Comparison of ENCODE assay signal across 8 mouse cellular contexts in the genomic region with DNA sequence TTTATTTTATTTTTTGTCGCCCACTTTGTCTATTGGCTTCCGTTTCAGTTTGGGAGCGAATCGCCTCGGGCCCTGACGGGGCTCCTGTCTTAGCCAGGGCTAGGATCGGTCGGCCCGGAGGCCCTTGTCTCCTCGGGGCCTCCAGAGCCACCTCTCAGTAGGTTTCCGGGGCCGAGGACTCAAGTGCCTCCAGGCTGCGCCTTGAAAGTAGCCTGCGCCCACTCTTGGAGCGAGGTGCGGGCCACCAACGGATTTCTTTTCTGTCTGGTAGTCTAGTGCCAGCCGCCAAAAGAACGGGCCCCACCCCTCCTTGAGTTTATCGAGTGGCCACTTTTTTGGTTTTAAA. TPM values are rescaled to one million over a fixed set of nuclear protein-coding genes. Genes with fewer than 3 reads are reported as not detected.
DNase-seq lines count a peak whose midpoint lies in the region; ATAC-seq and TF ChIP-seq lines count a peak whose summit lies in the region.

No protein-coding gene starts in this region.

- TF ChIP-seq POLR2A in CH12.LX (IDR thresholded peaks at IDR 0.05; ENCODE audit: low read depth, low read length) = no peak
- TF ChIP-seq POLR2A in brain, embryonic 14.5 days (IDR thresholded peaks at IDR 0.05; ENCODE audit: borderline replicate concordance, extremely low read depth, insufficient read depth, insufficient read length, poor library complexity, severe bottlenecking) = no peak

- TF ChIP-seq CTCF in CH12.LX (conservative IDR thresholded peaks at IDR 0.05 in 1 of 2, IDR thresholded peaks at IDR 0.05 in 1 of 2; ENCODE audit: low read depth in 2 of 2, low read length in 2 of 2) = no peak
- no peak for TF ChIP-seq CTCF in brain, embryonic 14.5 days (IDR thresholded peaks at IDR 0.05; ENCODE audit: borderline replicate concordance, extremely low read depth, insufficient read depth, insufficient read length)

- WGBS in forebrain, embryonic 11.5 days = under 1% methylated on average over 20 of the region's 20 CpGs
- 2% methylated on average over 20 of the region's 20 CpGs for WGBS in heart, embryonic 16.5 days

- dilution Hi-C loops in CH12.LX (cut with MboI; ENCODE audit: extremely low pct_ligation_motif_present, extremely low pct_unique_long_range_greater_than_20kb, low sequenced_read_pairs) = no loop called here

- no peak for TF ChIP-seq RAD21 in CH12.LX (IDR thresholded peaks at IDR 0.05; ENCODE audit: low read depth, low read length)

- ATAC-seq in forebrain, embryonic 11.5 days (replicated peaks; ENCODE audit: low FRiP score) = peak; percentile 66
- ATAC-seq in heart, embryonic 16.5 days (replicated peaks; ENCODE audit: extremely low read depth, insufficient read depth, low FRiP score) = peak; percentile 15; the same call in 1 of the 2 replicates

- H3K9me3 ChIP-seq in CH12.LX (replicated peaks; ENCODE audit: low read length) = no peaks in the 10 kb centered on the region
- H3K9me3 ChIP-seq in forebrain, embryonic 11.5 days (ENCODE audit: control insufficient read depth, low read length) = no peaks in the 10 kb centered on the region
- no peaks in the 10 kb centered on the region for H3K9me3 ChIP-seq in heart, embryonic 16.5 days (replicated peaks; ENCODE audit: control insufficient read depth, low read length)

- H3K79me2 ChIP-seq in CH12.LX (replicated peaks; ENCODE audit: control insufficient read depth, extremely low read depth, insufficient read depth, poor library complexity, severe bottlenecking) = peaks cover 47% of the 10 kb centered on the region

- H3K4me3 ChIP-seq in CH12.LX (replicated peaks in 1 of 3; ENCODE audit: low read depth in 2 of 3, low read length in 2 of 3, poor library complexity in 1 of 3) = peak overlapping the region; percentile 61 to 86 (median 74)
- peak overlapping the region; percentile 91 for H3K4me3 ChIP-seq in forebrain, embryonic 11.5 days (ENCODE audit: low read depth, low read length)
- peak overlapping the region; percentile 99 for H3K4me3 ChIP-seq in heart, embryonic 16.5 days (ENCODE audit: low read length)

- DNase-seq in CH12.LX (ENCODE audit: extremely low read depth) = peak; percentile 44
- peak; percentile 62 for DNase-seq in brain, embryonic 14.5 days (ENCODE audit: low read depth)
- no peak for DNase-seq in forebrain, embryonic 11.5 days (ENCODE audit: low spot score)
- DNase-seq in kidney, postnatal 4 days = peak; percentile 55 to 69
- DNase-seq in lung, adult 18-20 months = peak; percentile 54 to 62
- DNase-seq in ovary, postnatal 36 days (ENCODE audit: low spot score) = peak; percentile 55
- DNase-seq in thymus, postnatal 25 days = peak; percentile 57

- in situ Hi-C loops in CH12.LX (cut with MboI; ENCODE audit: low pct_ligation_motif_present, low pct_unique_long_range_greater_than_20kb, low sequenced_read_pairs) = no loop called here

- H3K9ac ChIP-seq in CH12.LX (ENCODE audit: insufficient read depth, low read depth) = peak overlapping the region; percentile 75
- peak overlapping the region; percentile 98 for H3K9ac ChIP-seq in forebrain, embryonic 11.5 days (ENCODE audit: low read length)
- H3K9ac ChIP-seq in heart, embryonic 16.5 days (ENCODE audit: low read length) = peak overlapping the region; percentile 99

- H3K36me3 ChIP-seq in CH12.LX (replicated peaks in 1 of 2; ENCODE audit: control insufficient read depth in 1 of 2, insufficient read depth in 1 of 2, low read length in 1 of 2) = peaks cover 7 to 23% of the 10 kb centered on the region in 2 experiments
- no peaks in the 10 kb centered on the region for H3K36me3 ChIP-seq in forebrain, embryonic 11.5 days (ENCODE audit: control insufficient read depth, insufficient read depth, low read length)
- peaks cover 9% of the 10 kb centered on the region; the same call in 1 of the 2 replicates for H3K36me3 ChIP-seq in heart, embryonic 16.5 days (ENCODE audit: control insufficient read depth, insufficient read depth)

- peaks cover 0 to 15% of the 10 kb centered on the region in 2 experiments; a peak in 2 of 4 replicates for H3K4me1 ChIP-seq in CH12.LX (ENCODE audit: control insufficient read depth in 1 of 2, insufficient read depth in 2 of 2)
- H3K4me1 ChIP-seq in forebrain, embryonic 11.5 days (replicated peaks; ENCODE audit: control insufficient read depth, insufficient read depth, low read length) = no peaks in the 10 kb centered on the region; the same call in 1 of the 2 replicates
- peaks cover 12% of the 10 kb centered on the region for H3K4me1 ChIP-seq in heart, embryonic 16.5 days (ENCODE audit: control insufficient read depth, insufficient read depth, low read length)

- peak overlapping the region; percentile 70; the same call in 1 of the 2 replicates for H3K27ac ChIP-seq in CH12.LX (ENCODE audit: insufficient read depth, low read depth)
- H3K27ac ChIP-seq in forebrain, embryonic 11.5 days (ENCODE audit: low read depth, low read length) = peak overlapping the region; percentile 93
- H3K27ac ChIP-seq in heart, embryonic 16.5 days (ENCODE audit: low read length) = peak overlapping the region; percentile 94

- no peak for TF ChIP-seq EP300 in CH12.LX (IDR thresholded peaks at IDR 0.05; ENCODE audit: low read length)

- H3K4me2 ChIP-seq in CH12.LX (ENCODE audit: insufficient read depth, low read depth, poor library complexity, severe bottlenecking) = peak overlapping the region; percentile 54; the same call in 1 of the 2 replicates
- peak overlapping the region; percentile 63 for H3K4me2 ChIP-seq in forebrain, embryonic 11.5 days (ENCODE audit: low read depth, low read length, severe bottlenecking)
- H3K4me2 ChIP-seq in heart, embryonic 16.5 days (ENCODE audit: low read depth, low read length) = peak overlapping the region; percentile 85

- H3K27me3 ChIP-seq in CH12.LX (replicated peaks) = no peaks in the 10 kb centered on the region
- H3K27me3 ChIP-seq in forebrain, embryonic 11.5 days (ENCODE audit: control insufficient read depth, insufficient read depth, low read length) = no peaks in the 10 kb centered on the region
- H3K27me3 ChIP-seq in heart, embryonic 16.5 days (ENCODE audit: control insufficient read depth, insufficient read depth, low read length) = no peaks in the 10 kb centered on the region

TF ChIP-seq in CH12.LX, 34 proteins besides CTCF, POLR2A, EP300 and RAD21:
- TF ChIP-seq RCOR1 (conservative IDR thresholded peaks at IDR 0.05; ENCODE audit: low read depth, low read length) (no peak), ZNF384 (IDR thresholded peaks at IDR 0.05; ENCODE audit: low read depth, low read length) (no peak), ELF1 (IDR thresholded peaks at IDR 0.05; ENCODE audit: low read depth, low read length) (peak; percentile 28; the same call in 1 of the 2 replicates), UBTF (IDR thresholded peaks at IDR 0.05; ENCODE audit: low read depth, low read length) (0 out of 2 replicates have a peak, but pooled peaks have one; percentile 7)

RNA-seq across cellular contexts. Expression of gene Rbm25, which starts 1.6 kb away (rescaled TPM):
- total RNA-seq in CH12.LX (2012; rRNA removed) (58.6 and 75.0 TPM in 2 replicates), CH12.LX (2014; rRNA removed) (97.5 and 103 TPM in 2 replicates)
- polyA plus RNA-seq in CH12.LX (2012; ENCODE audit: insufficient read length, low read depth) = 227 and 245 TPM in 2 replicates
- 133 and 166 TPM in 2 replicates for polyA plus RNA-seq in brain, embryonic 14.5 days (2012; rRNA removed)
- 298 and 300 TPM in 2 replicates for polyA plus RNA-seq in forebrain, embryonic 11.5 days (2014; fragmentation: Nextera tagmentation; extraction: Ambion mirVana)
- 156 and 161 TPM in 2 replicates for polyA plus RNA-seq in heart, embryonic 16.5 days (2015; fragmentation: Nextera tagmentation; extraction: Ambion mirVana)

RNA-seq across cellular contexts. Expression of gene Zfyve1, which starts 35.6 kb away (rescaled TPM):
- total RNA-seq in CH12.LX (2012; rRNA removed) = 10.0 and 17.6 TPM in 2 replicates
- total RNA-seq in CH12.LX (2014; rRNA removed) = 7.2 and 7.3 TPM in 2 replicates
- polyA plus RNA-seq in CH12.LX (2012; ENCODE audit: insufficient read length, low read depth) = 6.0 and 10.9 TPM in 2 replicates
- 49.4 and 54.1 TPM in 2 replicates for polyA plus RNA-seq in brain, embryonic 14.5 days (2012; rRNA removed)
- polyA plus RNA-seq in forebrain, embryonic 11.5 days (2014; fragmentation: Nextera tagmentation; extraction: Ambion mirVana) = 24.8 and 24.9 TPM in 2 replicates
- polyA plus RNA-seq in heart, embryonic 16.5 days (2015; fragmentation: Nextera tagmentation; extraction: Ambion mirVana) = 15.4 and 15.7 TPM in 2 replicates

RNA-seq across cellular contexts. Expression of gene Psen1, which starts 55.3 kb away (rescaled TPM):
- total RNA-seq in CH12.LX (2012; rRNA removed) (45.8 and 46.9 TPM in 2 replicates), CH12.LX (2014; rRNA removed) (26.4 and 28.4 TPM in 2 replicates)
- 57.6 and 61.1 TPM in 2 replicates for polyA plus RNA-seq in CH12.LX (2012; ENCODE audit: insufficient read length, low read depth)
- polyA plus RNA-seq in brain, embryonic 14.5 days (2012; rRNA removed) = 25.4 and 53.0 TPM in 2 replicates
- 64.9 and 69.6 TPM in 2 replicates for polyA plus RNA-seq in forebrain, embryonic 11.5 days (2014; fragmentation: Nextera tagmentation; extraction: Ambion mirVana)
- 46.1 and 49.4 TPM in 2 replicates for polyA plus RNA-seq in heart, embryonic 16.5 days (2015; fragmentation: Nextera tagmentation; extraction: Ambion mirVana)
